Mouse (Mus musculus) right cerebral cortex, postnatal 25 days (tissue): ENCODE data around the gene March6.
A peak's percentile ranks its signal among the peaks of the same experiment; 100 is the strongest.

ENCODE experiments used
- DNase-seq: peaks from one replicate; pipeline ENCODE4 v3.0.0; 2022

March6 gene

DNA sequence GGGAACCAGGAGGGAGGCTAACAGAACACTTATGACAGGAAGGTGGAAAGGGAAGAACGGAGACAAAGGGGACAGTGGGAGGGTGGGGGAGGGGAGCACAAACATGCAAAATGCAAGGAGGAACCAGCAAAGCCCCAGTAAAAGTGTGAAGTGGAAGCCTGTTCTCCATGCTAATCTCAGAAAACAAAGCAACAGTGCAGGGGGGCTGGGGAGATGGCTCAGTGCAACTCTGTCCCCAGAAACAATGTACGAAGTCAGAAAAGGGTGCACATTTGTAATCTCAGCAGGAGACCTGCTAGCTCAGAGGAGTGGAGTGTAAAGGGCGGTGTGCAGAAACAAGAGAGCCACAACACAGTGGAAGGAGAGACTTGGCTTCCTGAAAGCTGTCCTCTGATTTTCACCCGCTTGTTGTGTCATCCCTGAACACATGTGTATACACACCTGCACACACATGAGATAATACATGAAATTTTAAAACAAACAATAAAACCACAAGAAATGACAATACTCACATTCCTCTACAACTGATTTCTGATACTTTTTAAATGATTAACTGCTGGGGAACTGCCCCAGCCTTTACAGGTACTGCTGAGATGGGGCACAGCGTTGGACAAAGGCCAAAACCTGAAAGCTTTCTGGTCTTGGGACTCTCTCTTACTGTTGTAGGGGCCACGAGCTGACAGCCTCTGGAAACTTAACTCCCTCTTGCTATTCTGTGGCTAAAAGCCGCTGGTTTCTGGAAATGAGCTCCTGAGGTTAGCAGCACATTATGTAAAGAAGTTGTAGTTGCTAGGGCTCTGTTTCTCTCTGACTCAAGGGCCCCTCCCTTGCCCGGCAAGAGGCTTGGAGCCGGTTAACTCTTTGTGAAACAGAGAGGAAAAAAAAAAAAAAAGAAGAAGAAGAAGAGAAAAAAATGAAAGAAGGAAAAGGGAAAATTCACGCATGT is 11.4 kb upstream of the March6 start:
- peak; percentile 11 for DNase-seq

DNA sequence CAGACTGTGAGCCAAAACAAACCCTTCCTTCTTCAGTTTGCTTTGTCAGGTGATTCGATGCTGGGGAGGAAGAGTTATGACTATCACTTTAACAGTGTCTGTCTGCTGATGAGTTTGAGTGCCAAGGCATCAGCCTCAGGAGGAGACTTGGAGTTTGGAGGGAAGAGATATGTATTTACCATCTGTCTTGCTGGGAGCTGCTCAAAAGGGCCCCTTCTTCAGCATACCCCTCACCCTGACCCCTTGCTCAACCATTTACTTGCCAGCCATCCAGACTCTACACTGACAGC is 9.6 kb upstream of the March6 start:
- DNase-seq: no peak

DNA sequence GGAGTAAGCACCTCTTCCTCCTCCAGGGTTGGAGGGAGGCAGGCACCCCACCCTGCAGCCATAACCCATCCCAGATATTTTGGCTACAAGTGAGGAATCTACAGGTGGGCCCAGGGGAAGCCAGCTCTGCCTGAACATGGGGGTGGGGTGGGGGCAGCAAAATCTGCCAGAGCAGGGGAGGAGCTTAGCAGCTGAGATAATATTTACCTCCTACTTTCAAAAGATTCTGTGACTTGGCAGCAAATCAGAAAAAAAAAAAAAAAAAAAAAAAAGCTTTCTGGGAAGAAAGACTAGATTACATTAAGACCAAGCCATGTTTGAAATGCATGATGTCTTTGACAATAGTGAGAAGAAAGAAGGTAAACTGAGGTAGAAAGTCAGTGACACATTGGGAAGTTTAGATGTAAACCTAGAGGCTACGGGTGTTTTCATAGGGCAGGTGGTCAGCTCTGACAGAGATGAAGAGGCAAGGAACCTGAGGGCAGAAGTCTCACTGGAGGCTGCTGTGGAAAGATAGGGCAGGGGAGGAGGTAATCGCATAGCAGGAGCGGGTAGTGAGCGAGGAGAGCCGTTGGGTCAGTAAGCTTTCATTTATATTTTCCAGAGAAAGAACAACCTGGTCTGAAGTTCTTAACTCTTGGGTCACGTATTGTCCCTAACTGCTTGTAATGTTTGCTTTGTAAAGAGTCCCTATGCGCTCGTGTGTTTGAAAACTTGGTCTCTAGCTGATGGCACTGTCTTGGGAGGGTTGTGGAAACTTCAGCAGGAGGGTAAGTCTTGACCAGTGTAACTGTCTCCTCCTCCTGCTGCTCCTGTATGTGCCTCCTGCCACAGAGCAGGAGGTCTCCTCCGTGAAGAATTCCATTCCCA is 9.0 kb upstream of the March6 start:
- DNase-seq: peak; percentile 8

DNA sequence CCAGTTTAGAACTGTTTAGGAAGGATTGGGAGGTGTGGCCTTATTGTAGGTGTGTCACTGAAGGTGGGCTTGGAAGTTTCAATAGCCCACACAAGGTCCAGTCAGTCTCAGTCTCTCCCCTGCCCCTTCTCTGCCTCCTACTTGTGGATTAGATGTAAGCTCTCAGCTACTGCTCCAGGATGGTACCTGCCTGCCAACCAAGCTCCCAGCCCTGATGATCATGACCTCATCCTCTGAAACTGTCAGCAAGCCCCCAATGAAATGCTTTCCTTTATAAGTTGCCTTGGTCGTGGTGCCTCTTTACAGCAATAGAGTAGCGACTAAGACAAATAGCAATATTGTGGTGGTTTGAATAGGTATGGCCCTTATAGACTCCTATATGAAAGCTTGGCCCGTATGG is 7.5 kb upstream of the March6 start:
- no peak for DNase-seq

DNA sequence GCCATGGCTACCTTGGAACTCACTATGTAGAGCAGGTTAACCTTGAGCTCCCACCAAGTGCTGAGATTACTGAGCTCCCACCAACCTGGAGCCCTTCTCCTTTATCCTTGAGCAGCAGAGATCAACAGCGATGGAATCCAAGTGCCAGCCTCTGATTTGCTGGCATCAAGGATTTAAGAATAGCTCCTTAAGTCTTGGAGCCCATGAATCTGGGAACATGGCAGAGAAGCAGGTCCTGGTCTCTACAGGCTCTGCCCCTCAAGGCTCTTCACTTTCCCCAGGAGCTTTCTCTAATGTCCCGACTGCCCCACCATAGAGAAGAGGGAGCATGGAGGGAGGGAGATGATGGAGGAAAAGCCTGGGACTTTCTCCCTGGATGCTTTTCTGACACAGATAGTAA is 6.9 kb upstream of the March6 start:
- no peak for DNase-seq

DNA sequence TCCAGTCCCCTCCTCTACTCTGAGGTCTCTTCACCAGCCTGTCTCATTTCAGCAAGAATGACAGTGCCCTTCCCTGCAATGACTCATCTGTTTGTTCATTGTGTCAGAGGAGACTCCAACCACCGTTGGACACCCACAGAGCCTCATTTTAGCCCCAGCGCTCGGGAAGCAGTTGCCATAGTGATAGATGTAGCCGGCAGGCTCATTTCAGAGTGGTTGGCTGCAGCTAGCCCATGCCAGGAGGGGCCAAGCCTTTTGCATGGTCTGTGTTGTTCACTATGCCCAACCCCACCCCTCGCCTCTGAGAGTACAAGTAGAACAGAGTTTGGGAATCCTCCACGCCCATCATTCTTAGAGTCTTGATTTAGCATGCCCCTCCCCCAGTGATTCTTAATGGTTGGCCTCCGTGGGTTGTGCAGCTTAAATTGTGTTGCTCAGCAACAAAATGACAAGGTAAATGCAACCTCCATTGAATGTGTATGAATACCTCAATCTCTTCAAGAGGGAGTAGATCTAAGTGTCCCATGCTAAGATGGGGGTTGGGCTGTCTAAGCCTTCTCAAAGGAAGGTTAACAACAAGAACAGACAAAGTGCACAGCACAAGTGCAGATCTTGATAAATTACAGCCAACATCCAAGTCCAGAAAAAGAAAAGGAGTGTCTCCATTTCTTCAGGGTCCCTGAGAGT is 5.3 kb upstream of the March6 start:
- peak; percentile 68 for DNase-seq

DNA sequence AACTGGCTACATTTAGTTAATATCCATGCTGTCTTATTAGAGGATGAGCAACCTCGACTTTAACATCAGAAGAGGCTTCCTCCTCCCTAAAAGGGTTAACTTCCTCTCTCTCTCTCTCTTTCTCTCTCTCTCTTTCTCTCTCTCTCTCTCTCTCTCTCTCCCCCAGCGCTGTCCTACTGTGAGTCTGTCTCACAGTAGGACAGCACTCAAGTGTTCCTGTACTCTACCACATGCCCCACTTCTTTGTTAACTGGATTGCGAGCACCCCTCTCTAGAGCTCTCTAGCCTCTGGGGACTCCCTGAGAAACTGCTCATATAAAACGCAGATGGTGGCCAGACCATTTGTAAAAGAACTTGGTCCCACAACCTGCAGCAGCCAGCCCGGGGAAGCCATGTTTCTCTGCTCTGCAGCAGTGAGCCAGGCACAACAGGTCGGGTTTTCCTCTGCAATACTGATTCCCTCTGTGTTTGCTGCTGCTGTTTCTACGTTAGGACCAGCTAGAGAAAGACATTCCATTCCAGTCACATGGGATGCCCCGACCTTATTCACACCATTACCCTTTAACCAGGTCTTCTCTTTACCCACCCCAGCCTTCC is 4.5 kb upstream of the March6 start:
- no peak for DNase-seq

DNA sequence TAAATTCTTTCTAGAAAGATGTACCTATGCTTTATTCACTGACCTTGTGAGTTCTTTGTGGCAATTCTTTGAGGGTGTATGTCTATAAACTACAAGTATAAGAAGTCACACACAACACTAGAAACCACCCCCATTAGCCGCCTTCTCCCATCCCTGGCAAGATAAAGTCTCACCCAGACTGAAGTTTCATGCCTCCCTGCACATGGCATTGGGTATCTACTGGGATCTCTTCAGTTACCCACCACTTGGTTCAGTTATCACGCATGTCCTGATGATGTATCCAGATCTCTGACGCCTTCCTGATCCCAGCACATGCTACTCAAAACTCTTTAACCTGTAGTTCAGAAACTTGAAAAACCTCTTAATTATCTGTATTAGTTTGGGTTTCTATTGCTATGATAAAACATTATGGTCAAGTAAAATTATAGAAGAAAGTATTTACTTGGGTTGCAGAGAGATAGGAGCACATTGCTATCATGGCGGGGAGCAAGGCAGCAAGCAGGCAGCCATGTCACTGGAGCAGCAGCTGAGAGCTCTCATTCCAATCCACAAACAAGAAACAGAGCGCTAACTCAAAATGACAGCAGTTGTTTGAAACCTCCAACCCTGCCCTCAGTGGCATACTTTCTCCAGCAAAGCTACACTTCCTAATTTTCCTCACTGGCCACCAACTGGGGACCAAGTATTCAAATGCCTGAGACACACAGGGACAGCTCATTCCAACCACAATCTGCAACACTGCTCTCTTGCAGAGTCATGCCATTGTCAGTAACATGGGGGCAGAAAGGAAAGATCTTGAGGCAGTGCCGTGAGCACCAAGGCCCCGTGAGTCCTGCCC is 3.8 kb upstream of the March6 start:
- no peak for DNase-seq

DNA sequence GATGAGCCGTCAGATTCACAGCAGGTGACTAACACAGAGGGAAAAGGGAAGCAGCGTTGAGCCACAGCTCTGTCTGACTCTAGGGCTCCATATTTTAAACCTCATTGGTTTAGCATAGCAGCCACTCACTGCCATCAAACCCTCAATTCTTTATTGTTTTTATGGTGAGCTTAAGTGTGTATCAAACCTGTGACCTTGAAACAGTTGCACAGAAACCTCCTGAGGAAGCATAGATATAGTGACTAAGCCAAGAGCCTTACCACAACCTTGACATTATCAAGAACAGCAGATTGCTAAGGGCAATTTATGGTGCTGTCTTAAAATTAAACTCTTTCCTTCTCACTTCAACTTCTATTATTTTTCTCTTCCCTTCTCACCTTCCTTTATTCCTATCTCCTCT is 2.7 kb upstream of the March6 start:
- no peak for DNase-seq

DNA sequence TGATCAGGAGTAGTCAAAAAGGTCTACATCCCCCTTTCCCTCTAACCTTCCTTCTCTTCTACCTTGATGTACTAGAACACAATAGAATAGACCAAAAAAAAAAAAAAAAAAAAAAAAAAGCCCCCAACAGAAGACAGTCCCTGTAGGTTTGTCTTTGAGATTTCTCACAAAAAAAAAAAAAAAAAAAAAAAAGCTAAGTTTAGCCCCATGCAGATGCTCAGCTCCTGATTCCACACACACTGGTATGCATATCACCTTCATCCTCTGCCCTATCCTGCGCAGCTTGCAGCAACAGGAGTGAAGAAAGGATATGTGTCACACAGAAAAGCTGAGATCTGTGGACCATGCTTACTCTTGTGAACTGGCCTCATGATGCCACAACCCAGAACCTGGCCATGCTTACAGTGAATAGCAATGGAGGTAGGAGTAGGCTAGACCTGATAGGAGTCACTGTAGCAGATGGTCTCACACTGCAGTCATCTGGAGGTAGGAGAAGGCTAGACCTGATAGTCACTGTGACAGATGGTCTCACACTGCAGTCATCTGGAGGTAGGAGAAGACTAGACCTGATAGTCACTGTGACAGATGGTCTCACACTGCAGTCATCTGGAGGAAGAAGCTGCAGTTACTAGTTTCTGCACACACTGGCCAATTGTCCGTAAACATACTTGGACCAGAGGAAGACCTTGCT is 1.6 kb upstream of the March6 start:
- no peak for DNase-seq

DNA sequence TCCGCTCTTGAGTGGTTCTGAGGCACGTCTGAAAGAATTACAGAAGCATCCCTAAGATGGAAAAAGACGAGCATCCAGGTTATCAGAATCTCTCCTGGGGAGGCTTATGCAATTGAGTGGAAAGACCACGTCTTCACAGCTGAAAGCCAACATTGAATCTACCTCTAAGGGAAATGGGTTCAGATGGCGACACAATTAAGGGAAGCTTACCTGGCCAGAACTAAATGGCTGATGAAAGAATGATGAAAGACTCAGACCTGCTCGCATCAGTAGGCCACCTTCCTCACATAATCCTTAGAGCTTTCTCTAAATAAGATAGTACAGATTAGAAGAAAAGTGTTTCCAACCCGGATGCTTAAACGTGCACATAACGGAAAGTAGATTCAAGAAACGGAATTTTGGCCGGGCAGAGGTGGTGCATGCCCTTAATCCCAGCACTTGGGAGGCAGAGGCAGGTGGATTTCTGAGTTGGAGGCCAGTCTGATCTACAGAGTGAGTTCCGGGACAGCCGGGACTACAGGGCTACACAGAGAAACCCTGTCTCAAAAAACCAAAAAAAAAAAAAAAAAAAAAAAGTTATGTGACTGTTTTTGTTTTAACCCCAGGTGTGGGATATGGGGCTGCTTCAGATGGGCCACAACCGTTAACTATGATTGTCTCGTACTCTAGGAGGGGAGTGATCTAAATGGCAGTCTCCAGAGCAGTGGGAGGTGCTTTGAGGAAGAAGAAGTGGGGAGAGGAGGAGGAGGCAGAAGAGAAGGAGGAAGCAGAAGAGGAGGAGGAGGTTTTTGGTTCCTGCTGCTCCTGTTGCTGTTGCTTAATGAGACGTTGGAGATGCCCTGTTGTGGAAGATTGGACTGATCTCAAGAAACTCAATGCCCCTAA is 835 bp upstream of the March6 start:
- DNase-seq: no peak

DNA sequence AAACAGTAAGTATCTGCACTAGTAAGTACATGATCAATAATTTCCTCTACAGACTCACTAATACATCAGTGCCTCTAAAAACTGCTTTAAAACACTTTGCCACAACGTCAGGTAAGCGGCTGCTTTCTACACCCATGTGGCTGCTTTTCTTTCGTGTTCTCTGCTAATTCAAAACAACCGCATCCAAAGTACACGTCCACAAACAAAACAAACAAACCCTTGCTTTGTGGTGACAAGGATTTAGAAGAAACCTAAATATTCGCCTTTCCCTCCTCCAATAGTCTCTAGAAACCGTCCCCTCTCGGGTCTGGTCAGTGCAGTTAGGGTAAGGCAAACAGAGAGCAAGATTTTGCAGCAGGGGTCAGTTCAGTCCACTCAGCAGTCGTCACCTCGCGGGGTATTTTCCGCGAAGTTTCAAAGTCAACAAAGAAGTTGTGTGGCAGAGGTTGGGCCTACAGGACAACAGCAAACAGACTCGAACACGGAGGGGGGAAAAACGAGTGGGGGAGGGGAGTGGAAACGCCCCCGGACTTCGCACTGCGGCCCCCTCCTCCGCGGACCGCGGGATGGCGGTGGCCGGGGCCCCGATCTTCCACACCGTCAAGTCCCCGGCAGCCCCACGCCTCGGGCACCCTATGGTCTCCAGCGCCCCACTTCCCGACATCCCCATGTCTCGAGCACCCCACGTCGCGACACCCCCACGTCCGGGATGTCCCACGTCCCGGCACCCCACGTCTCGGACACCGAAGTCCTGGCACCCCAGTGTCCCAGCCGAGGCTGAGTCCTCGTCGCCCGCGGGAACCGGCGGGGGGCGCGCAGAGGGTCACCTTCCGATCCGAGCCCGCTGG is 818 bp downstream of the March6 start:
- peak; percentile 49 for DNase-seq

DNA sequence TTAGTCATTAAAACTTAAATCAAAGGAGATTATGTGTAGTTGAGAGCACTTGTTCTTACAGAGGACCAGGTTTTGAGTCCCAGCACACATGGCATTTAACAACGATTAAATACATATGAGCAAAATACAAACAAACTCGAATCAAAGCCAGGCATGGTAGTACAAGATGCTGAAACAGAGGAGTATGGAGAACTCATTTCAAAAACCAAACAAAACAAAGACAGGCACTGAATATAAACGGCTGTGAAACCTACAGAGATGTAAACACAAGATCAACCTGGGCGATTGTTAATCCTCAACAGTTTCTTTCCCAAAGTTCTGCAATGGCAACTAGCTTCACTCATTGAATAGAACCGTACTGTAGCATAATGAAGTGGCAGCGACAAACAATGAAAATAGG is 1.8 kb downstream of the March6 start:
- no peak for DNase-seq

DNA sequence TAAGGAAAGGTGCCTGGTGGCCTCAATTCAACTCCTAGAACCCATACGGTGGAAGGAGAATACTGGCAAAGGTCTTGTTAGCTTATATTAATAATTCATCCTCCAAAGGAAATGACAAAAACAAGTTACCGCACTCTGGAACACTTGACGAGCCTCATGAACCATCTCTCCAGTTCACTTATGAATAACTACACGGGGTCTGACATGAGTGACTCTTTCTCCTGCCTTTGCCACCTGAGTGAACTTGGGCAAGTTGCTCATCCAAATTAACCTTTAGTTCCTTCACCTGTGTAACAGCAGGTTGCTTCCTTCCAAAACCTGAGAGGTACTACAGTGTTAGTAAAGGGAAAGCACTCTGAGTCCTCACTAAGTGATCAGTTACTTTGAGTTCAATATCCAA is 2.4 kb downstream of the March6 start:
- no peak for DNase-seq

DNA sequence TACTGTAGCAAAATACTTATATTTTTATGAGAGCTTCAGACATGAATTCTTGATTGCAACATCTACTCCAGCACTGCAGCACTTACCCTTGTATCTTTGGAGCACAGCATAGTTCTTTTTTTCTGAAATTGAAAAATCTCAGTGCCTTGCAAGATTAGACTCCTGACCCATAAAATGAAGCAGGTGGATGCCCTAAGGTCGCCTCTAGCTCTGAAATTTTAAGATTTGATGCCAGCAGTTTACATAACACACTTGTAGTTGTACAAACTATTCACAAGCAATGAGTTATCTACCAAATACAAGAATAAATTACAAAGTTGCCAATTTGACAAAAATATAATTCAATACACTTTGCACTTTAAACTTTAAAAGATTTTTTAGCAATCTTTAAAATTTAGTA is 4.4 kb downstream of the March6 start:
- DNase-seq: no peak

DNA sequence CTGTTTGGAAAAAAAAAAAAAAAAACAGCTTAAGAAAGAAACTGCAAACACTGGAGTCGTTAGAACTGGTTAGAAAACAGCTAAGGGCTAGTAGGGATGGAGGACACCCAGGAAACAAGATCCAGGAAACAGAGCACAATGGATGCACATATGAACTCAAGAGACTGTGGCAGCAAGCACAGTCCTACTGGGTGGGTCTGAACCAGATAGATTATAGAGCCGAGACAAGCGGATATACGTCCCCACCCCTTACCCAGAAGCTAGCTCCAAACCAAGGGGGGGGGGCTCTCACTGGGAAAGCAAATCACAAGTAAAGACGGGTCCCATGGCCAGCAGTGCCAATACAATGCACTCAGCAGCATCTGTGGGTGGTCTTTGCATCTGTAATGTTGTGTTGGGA is 11.9 kb downstream of the March6 start:
- no peak for DNase-seq

DNA sequence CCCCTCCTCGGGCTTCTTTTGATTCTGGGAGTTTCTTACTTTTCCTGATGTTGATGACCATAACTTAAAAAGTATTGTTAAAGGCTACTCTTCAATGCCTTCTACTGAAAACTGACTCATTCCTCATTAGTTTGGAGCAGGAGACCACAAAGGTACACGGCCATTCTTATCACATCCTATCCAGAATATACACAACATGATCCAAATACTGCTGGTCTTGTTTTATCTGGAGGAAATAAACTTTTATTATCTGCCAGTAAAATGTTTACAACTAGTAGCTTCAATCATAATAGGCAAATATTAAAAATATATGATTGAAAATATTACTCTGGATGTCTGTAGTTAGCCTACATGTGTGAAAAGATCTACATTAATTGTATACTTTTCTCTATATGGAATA is 12.5 kb downstream of the March6 start:
- no peak for DNase-seq

DNA sequence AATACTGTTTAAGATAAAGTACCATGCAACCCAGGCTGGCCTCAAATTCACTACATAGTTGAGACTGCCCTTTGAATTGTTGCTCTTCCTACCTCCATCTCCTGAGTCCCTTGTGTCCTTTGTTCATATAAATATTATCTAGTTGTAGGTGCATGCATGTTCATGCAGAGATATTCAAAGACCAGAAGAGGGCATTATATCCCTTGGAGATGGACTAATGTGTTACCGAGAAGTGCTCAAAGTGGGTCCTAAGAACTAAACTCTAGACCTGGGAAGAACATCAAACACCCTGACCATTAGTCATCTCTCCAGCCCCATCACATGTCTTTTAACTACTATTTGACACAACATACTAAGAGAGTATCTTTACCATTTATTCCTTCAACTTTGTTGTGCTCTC is 13.7 kb downstream of the March6 start:
- no peak for DNase-seq

DNA sequence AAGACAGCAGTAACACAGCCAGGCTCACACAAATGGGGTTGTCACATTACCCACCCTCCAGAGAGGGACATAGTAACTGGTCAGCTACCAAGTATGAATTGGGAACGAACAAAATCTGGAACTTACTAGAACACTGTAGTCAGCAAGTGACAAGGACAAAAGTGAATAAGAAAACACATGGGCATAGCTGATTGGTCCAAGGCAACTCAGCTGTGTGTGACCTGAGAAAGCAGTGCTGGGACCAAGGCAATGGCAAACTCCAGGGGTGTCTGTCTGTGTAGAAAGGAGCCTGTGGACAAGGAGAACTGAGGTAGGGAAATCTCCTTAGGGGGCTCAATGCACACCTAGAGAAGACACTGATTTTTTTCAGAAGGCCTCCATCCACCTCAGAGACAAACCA is 19.1 kb downstream of the March6 start:
- no peak for DNase-seq

DNA sequence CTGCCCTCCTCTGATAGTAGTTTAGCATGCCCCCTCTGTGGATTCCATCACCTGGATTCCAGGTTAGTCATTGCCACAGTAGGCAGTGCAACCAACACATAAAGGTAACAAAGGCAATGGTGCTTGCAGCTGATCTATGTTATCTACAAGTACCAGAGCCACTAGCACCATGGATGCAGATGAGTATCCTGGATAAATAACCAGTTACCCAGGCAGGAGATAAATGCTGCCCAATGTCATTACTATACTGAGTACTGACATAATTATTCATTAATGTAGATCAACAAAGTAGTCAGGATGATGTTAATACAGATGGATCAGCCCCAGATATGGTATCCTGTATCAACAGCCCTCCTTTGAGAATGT is 19.5 kb downstream of the March6 start:
- no peak for DNase-seq
